Mouse (Mus musculus) embryonic stem cell, embryonic (primary cell): ENCODE results near the gene Mn1.

Experiments
- CTCF ChIA-PET, 4 experiments: fragments of 300-600 bp in 2 of 4; fragments of 350-600 bp in 2 of 4; sonication (Branson Sonifier 250); formaldehyde crosslinking; loops; one replicate each; lab custom pipeline; 2022; ENCODE audit warnings: inconsistent platforms in 2 of 4; lab: Charles Lee
- POLR2A ChIA-PET, 4 experiments: fragments of 300-600 bp in 2 of 4; fragments of 350-600 bp in 2 of 4; sonication (Branson Sonifier 250); formaldehyde crosslinking; loops; one replicate each; lab custom pipeline; 2022; ENCODE audit warnings: antibody characterized with exemption in 4 of 4, inconsistent platforms in 1 of 4; lab: Charles Lee

The Mn1 gene

GRCm38 (mm10) chr5:111399271-111399670 lies 17.9 kb upstream of the Mn1 start:
- ChIA-PET CTCF (interaction anchor here in 1 of 4 experiments (2.7 kb wide), 1 partner anchor 15 kb away, joined by 7 read pairs; no protein-coding TSS in a partner anchor), POLR2A (no interaction called here)

- POLR2A ChIA-PET = no interaction called here
- CTCF ChIA-PET = interaction anchor here in 1 of 4 experiments (0.7 to 1.0 kb wide), 3 partner anchors 24 to 781 kb away, joined by 3 to 5 read pairs (median 5); no protein-coding TSS in a partner anchor
Observed at GRCm38 (mm10) chr5:111401879-111402650, 15.1 kb upstream of the Mn1 start.

GRCm38 (mm10) chr5:111402651-111402996 lies 14.5 kb upstream of the Mn1 start:
- POLR2A ChIA-PET = no interaction called here
- CTCF ChIA-PET = interaction anchor here in 1 of 4 experiments (0.7 to 1.0 kb wide), 3 partner anchors 24 to 780 kb away, joined by 3 to 5 read pairs (median 5); no protein-coding TSS in a partner anchor

GRCm38 (mm10) chr5:111404721-111405120 lies 12.4 kb upstream of the Mn1 start:
- ChIA-PET POLR2A (no interaction called here), CTCF (interaction anchor here in 1 of 4 experiments (1.1 kb wide), 1 partner anchor 196 kb away, joined by 3 read pairs; no protein-coding TSS in a partner anchor)

- CTCF ChIA-PET = interaction anchor here in 2 of 4 experiments (0.5 to 1.7 kb wide), 6 partner anchors 11 to 774 kb away, joined by 3 to 4 read pairs (median 3); no protein-coding TSS in a partner anchor
- POLR2A ChIA-PET = interaction anchor here in 2 of 4 experiments (0.7 to 1.1 kb wide), 3 partner anchors 12 to 18 kb away, joined by 3 read pairs; no protein-coding TSS in a partner anchor
Observed at GRCm38 (mm10) chr5:111408470-111409105, 8.6 kb upstream of the Mn1 start.

- POLR2A ChIA-PET = interaction anchor here (0.6 to 1.1 kb wide), 6 partner anchors 13 to 489 kb away, joined by 3 to 5 read pairs (median 3); no protein-coding TSS in a partner anchor
- CTCF ChIA-PET = interaction anchor here in 3 of 4 experiments (0.6 to 1.7 kb wide), 11 partner anchors 27 to 773 kb away, joined by 3 to 7 read pairs (median 4); no protein-coding TSS in a partner anchor
Observed at GRCm38 (mm10) chr5:111409412-111410044, 7.6 kb upstream of the Mn1 start.

- POLR2A ChIA-PET = interaction anchor here in 2 of 4 experiments (0.6 to 0.8 kb wide), 2 partner anchors 13 to 147 kb away, joined by 3 read pairs; no protein-coding TSS in a partner anchor
- CTCF ChIA-PET = interaction anchor here in 2 of 4 experiments (0.6 to 1.1 kb wide), 3 partner anchors 28 to 404 kb away, joined by 3 to 4 read pairs (median 3); no protein-coding TSS in a partner anchor
Observed at GRCm38 (mm10) chr5:111410665-111411064, 6.5 kb upstream of the Mn1 start.

- POLR2A ChIA-PET = interaction anchor here in 2 of 4 experiments (0.6 to 1.2 kb wide), 4 partner anchors 24 to 207 kb away, joined by 3 to 4 read pairs (median 3); no protein-coding TSS in a partner anchor
- CTCF ChIA-PET = interaction anchor here (0.5 to 2.7 kb wide), 52 partner anchors 13 to 769 kb away, joined by 3 to 13 read pairs (median 3); no protein-coding TSS in a partner anchor
Observed at GRCm38 (mm10) chr5:111414192-111414591, 3.0 kb upstream of the Mn1 start.

- CTCF ChIA-PET = interaction anchor here (0.6 to 2.7 kb wide), 32 partner anchors 14 to 768 kb away, joined by 3 to 13 read pairs (median 4); no protein-coding TSS in a partner anchor
- POLR2A ChIA-PET = interaction anchor here in 2 of 4 experiments (0.6 to 1.2 kb wide), 5 partner anchors 160 to 527 kb away, joined by 3 to 5 read pairs (median 4); no protein-coding TSS in a partner anchor
Observed at GRCm38 (mm10) chr5:111414770-111415249, 2.4 kb upstream of the Mn1 start.

- POLR2A ChIA-PET = interaction anchor here in 2 of 4 experiments (0.6 to 1.2 kb wide), 4 partner anchors 187 to 526 kb away, joined by 3 to 5 read pairs (median 4); no protein-coding TSS in a partner anchor
- CTCF ChIA-PET = interaction anchor here in 3 of 4 experiments (0.6 to 0.7 kb wide), 3 partner anchors 91 to 433 kb away, joined by 5 to 12 read pairs (median 6); no protein-coding TSS in a partner anchor
Observed at GRCm38 (mm10) chr5:111415575-111415974, 1.6 kb upstream of the Mn1 start.

GRCm38 (mm10) chr5:111416048-111416447 lies 1.1 kb upstream of the Mn1 start:
- POLR2A ChIA-PET = interaction anchor here in 2 of 4 experiments (0.7 to 2.0 kb wide), 4 partner anchors 17 to 399 kb away, joined by 3 to 5 read pairs (median 4); no protein-coding TSS in a partner anchor
- CTCF ChIA-PET = interaction anchor here in 1 of 4 experiments (0.6 kb wide), 1 partner anchor 778 kb away, joined by 3 read pairs; no protein-coding TSS in a partner anchor

GRCm38 (mm10) chr5:111417378-111418131 lies 393 bp downstream of the Mn1 start:
- ChIA-PET CTCF (interaction anchor here in 2 of 4 experiments (1.3 to 1.4 kb wide), 2 partner anchors 93 to 431 kb away, joined by 3 to 4 read pairs; no protein-coding TSS in a partner anchor), POLR2A (interaction anchor here in 3 of 4 experiments (0.6 to 2.0 kb wide), 5 partner anchors 16 to 390 kb away, joined by 3 to 5 read pairs (median 4); no protein-coding TSS in a partner anchor)

GRCm38 (mm10) chr5:111418202-111419120 lies 1.3 kb downstream of the Mn1 start:
- CTCF ChIA-PET = interaction anchor here in 2 of 4 experiments (1.3 to 1.4 kb wide), 2 partner anchors 92 to 431 kb away, joined by 3 to 4 read pairs; no protein-coding TSS in a partner anchor
- POLR2A ChIA-PET = interaction anchor here in 3 of 4 experiments (0.6 to 2.0 kb wide), 3 partner anchors 20 to 389 kb away, joined by 3 to 5 read pairs (median 4); no protein-coding TSS in a partner anchor

GRCm38 (mm10) chr5:111419121-111419881 lies 2.1 kb downstream of the Mn1 start:
- CTCF ChIA-PET = interaction anchor here in 2 of 4 experiments (1.3 to 1.7 kb wide), 3 partner anchors 16 to 763 kb away, joined by 3 to 8 read pairs (median 3); no protein-coding TSS in a partner anchor
- POLR2A ChIA-PET = interaction anchor here in 2 of 4 experiments (2.6 to 3.6 kb wide), 2 partner anchors 10 to 14 kb away, joined by 8 to 14 read pairs; no protein-coding TSS in a partner anchor
